Mouse (Mus musculus) CH12.LX (cell line): Measurements from ENCODE around the gene Kcnj11. TPM values are rescaled to one million over a fixed set of nuclear protein-coding genes. Genes with fewer than 3 reads are reported as not detected.

Source experiments
- DNase-seq: peaks from one replicate; pipeline ENCODE4 v3.0.0-alpha.2; 2013; ENCODE audit errors: extremely low read depth
- H3K27ac ChIP-seq: 2 replicates; pipeline ENCODE4 v1.5.1; 2012; ENCODE audit warnings: low read depth, mild to moderate bottlenecking, control low read depth, moderate library complexity; ENCODE audit not compliant: insufficient read depth
- H3K27me3 ChIP-seq: replicated peaks from 2 replicates; pipeline ENCODE3; 2012; ENCODE audit warnings: inconsistent platforms
- H3K36me3 ChIP-seq, 2 experiments: replicated peaks in 1 of 2; 2 replicates each; pipeline versions ENCODE3 to v1.6.1; 2012; ENCODE audit warnings: inconsistent platforms in 1 of 2, low read length in 1 of 2, mild to moderate bottlenecking in 1 of 2, mixed read lengths in 1 of 2, moderate library complexity in 1 of 2; ENCODE audit not compliant: control insufficient read depth in 1 of 2, insufficient read depth in 1 of 2
- H3K4me1 ChIP-seq, 2 experiments: 2 replicates each; pipeline ENCODE4 v1.6.1; 2012; ENCODE audit warnings: inconsistent platforms in 1 of 2, moderate library complexity in 1 of 2; ENCODE audit not compliant: insufficient read depth in 2 of 2, control insufficient read depth in 1 of 2
- H3K4me2 ChIP-seq: 2 replicates; pipeline ENCODE4 v1.6.1; 2012; ENCODE audit warnings: low read depth, mild to moderate bottlenecking, control low read depth; ENCODE audit not compliant: poor library complexity, insufficient read depth, severe bottlenecking
- H3K4me3 ChIP-seq, 3 experiments: fragments of 150-350 bp in 1 of 3; sonication (generic) in 1 of 3; replicated peaks in 1 of 3; 2 replicates each; pipeline versions ENCODE3 to v1.5.1; 2011 to 2012; ENCODE audit warnings: low read depth in 2 of 3, low read length in 2 of 3, mild to moderate bottlenecking in 2 of 3, moderate library complexity in 2 of 3, control low read depth in 1 of 3, improper control_type of control experiment in 1 of 3, inconsistent platforms in 1 of 3, mixed read lengths in 1 of 3; ENCODE audit not compliant: poor library complexity in 1 of 3
- H3K79me2 ChIP-seq: replicated peaks from 2 replicates; pipeline ENCODE4 v1.6.1; 2012; ENCODE audit warnings: mild to moderate bottlenecking, moderate library complexity; ENCODE audit not compliant: control insufficient read depth, poor library complexity, insufficient read depth, severe bottlenecking; ENCODE audit errors: extremely low read depth
- H3K9ac ChIP-seq: 2 replicates; pipeline ENCODE4 v1.6.1; 2012; ENCODE audit warnings: low read depth, mild to moderate bottlenecking, control low read depth, moderate library complexity; ENCODE audit not compliant: insufficient read depth
- H3K9me3 ChIP-seq: replicated peaks from 2 replicates; pipeline ENCODE3; 2012; ENCODE audit warnings: low read length, inconsistent platforms, mixed read lengths
- E2F4 ChIP-seq: IDR thresholded peaks from 2 replicates; pipeline ENCODE4 v1.6.1; 2011; ENCODE audit warnings: low read depth, low read length, improper control_type of control experiment; ENCODE audit not compliant: insufficient replicate concordance
- EP300 ChIP-seq: IDR thresholded peaks from 2 replicates; pipeline ENCODE4 v1.6.1; 2011; ENCODE audit warnings: low read length, improper control_type of control experiment
- ETS1 ChIP-seq: conservative IDR thresholded peaks from 2 replicates; pipeline ENCODE4 v1.6.1; 2012; ENCODE audit warnings: low read depth, mild to moderate bottlenecking, inconsistent platforms, low read length, improper control_type of control experiment, moderate library complexity
- GABPA ChIP-seq: IDR thresholded peaks from 2 replicates; pipeline ENCODE4 v1.6.1; 2012; ENCODE audit warnings: low read depth, low read length, improper control_type of control experiment, inconsistent platforms; ENCODE audit not compliant: insufficient replicate concordance
- HCFC1 ChIP-seq: IDR thresholded peaks from 2 replicates; pipeline ENCODE4 v1.6.1; 2012; ENCODE audit warnings: low read depth, mild to moderate bottlenecking, inconsistent platforms, low read length, improper control_type of control experiment
- JUN ChIP-seq: IDR thresholded peaks from 2 replicates; pipeline ENCODE4 v1.6.1; 2011; ENCODE audit warnings: low read depth, mild to moderate bottlenecking, low read length, improper control_type of control experiment, moderate library complexity; ENCODE audit not compliant: insufficient read depth
- JUND ChIP-seq: conservative IDR thresholded peaks from 2 replicates; pipeline ENCODE4 v1.6.1; 2011; ENCODE audit warnings: low read depth, low read length, improper control_type of control experiment
- MAFK ChIP-seq: IDR thresholded peaks from 2 replicates; pipeline ENCODE4 v1.6.1; 2011; ENCODE audit warnings: low read length, improper control_type of control experiment; ENCODE audit not compliant: insufficient replicate concordance
- MAX ChIP-seq: IDR thresholded peaks from 2 replicates; pipeline ENCODE4 v1.6.1; 2011; ENCODE audit warnings: low read length, improper control_type of control experiment
- MEF2A ChIP-seq: IDR thresholded peaks from 2 replicates; pipeline ENCODE4 v1.6.1; 2014; ENCODE audit warnings: low read depth, mild to moderate bottlenecking, inconsistent platforms, low read length, improper control_type of control experiment, borderline replicate concordance
- MXI1 ChIP-seq: IDR thresholded peaks from 2 replicates; pipeline ENCODE4 v1.6.1; 2011; ENCODE audit warnings: mild to moderate bottlenecking, low read depth, low read length, improper control_type of control experiment
- PAX5 ChIP-seq: IDR thresholded peaks from 2 replicates; pipeline ENCODE4 v1.6.1; 2012; ENCODE audit warnings: low read length, inconsistent platforms, mixed read lengths
- POLR2AphosphoS2 ChIP-seq: IDR thresholded peaks from 2 replicates; pipeline ENCODE4 v1.6.1; 2011; ENCODE audit warnings: low read depth, low read length, improper control_type of control experiment
- RAD21 ChIP-seq: IDR thresholded peaks from 2 replicates; pipeline ENCODE4 v1.6.1; 2011; ENCODE audit warnings: low read depth, mild to moderate bottlenecking, low read length, improper control_type of control experiment, moderate library complexity
- SMC3 ChIP-seq: IDR thresholded peaks from 2 replicates; pipeline ENCODE4 v1.6.1; 2011; ENCODE audit warnings: low read depth, low read length, improper control_type of control experiment
- TCF12 ChIP-seq: IDR thresholded peaks from 2 replicates; pipeline ENCODE4 v1.6.1; 2014; ENCODE audit warnings: low read depth, mild to moderate bottlenecking, inconsistent platforms, low read length, improper control_type of control experiment
- UBTF ChIP-seq: IDR thresholded peaks from 2 replicates; pipeline ENCODE4 v1.6.1; 2012; ENCODE audit warnings: low read depth, mild to moderate bottlenecking, inconsistent platforms, low read length, improper control_type of control experiment, moderate library complexity
- USF1 ChIP-seq: IDR thresholded peaks from 2 replicates; pipeline ENCODE4 v1.6.1; 2014; ENCODE audit warnings: low read depth, mild to moderate bottlenecking, inconsistent platforms, low read length, improper control_type of control experiment
- USF2 ChIP-seq: conservative IDR thresholded peaks from 2 replicates; pipeline ENCODE4 v1.6.1; 2011; ENCODE audit warnings: low read depth, low read length, improper control_type of control experiment
- ZC3H11A ChIP-seq: IDR thresholded peaks from 2 replicates; pipeline ENCODE4 v1.6.1; 2012; ENCODE audit warnings: low read depth, mild to moderate bottlenecking, inconsistent platforms, low read length, improper control_type of control experiment
- ZMIZ1 ChIP-seq: IDR thresholded peaks from 2 replicates; pipeline ENCODE4 v1.6.1; 2012; ENCODE audit warnings: low read depth, mild to moderate bottlenecking, inconsistent platforms, low read length, improper control_type of control experiment
- ZNF384 ChIP-seq: IDR thresholded peaks from 2 replicates; pipeline ENCODE4 v1.6.1; 2012; ENCODE audit warnings: low read depth, low read length, improper control_type of control experiment, inconsistent platforms
- dilution Hi-C: fragments of 300-500 bp; cut with MboI; formaldehyde crosslinking; loops from 2 replicates; pipeline ENCODE4 v1.14.3; 2020; ENCODE audit warnings: low sequenced_read_pairs; ENCODE audit not compliant: extremely low pct_unique_long_range_greater_than_20kb, extremely low pct_ligation_motif_present
- in situ Hi-C: fragments of 300-500 bp; cut with MboI; formaldehyde crosslinking; loops from 3 replicates; pipeline ENCODE4 v1.14.3; 2019; ENCODE audit warnings: low sequenced_read_pairs, low pct_ligation_motif_present, low pct_unique_long_range_greater_than_20kb, mixed read lengths
- polyA plus RNA-seq: library from polyadenylated mRNA; unstranded; fragments of >175 nt; gene quantifications from 2 replicates; pipeline ENCODE4 v1.2.1, GENCODE M21; 2012; ENCODE audit warnings: low read depth; ENCODE audit not compliant: insufficient read length
- total RNA-seq, 2 experiments: library from RNA; depleted of rRNA; stranded (reverse); fragments of 300-350 nt in 1 of 2; fragments of >200 nt in 1 of 2; gene quantifications; 2 replicates each; pipeline ENCODE4 v1.2.3; 2012 to 2014

The Kcnj11 gene
- total and polyA plus RNA-seq, 3 experiments = not detected

DNA sequence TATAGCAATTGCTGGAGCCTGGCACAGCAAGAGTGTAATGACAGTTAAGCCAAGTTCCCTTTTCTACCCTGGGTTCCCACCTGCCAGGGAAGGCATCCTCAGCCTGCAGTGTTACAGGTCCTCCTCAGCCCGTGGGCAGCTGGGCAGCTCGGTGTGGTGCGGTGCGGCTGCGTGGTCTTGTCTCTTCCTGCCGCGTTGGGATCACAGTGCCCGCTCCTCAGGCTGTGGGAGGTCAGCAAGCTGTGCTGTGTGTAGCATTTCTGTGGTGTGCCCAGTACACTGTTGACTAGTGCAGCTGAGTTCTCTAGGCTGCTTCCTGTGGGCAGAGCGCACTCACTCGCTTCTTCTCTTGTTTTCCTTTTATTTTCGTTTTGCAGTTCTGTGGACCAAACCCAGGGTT, 41.7 kb downstream of the Kcnj11 start:
- Histone ChIP-seq H3K4me3 (no peak overlapping the region), H3K36me3 (peaks cover 70 to 94% of the 10 kb centered on the region in 2 experiments)
- DNase-seq = no peak

DNA sequence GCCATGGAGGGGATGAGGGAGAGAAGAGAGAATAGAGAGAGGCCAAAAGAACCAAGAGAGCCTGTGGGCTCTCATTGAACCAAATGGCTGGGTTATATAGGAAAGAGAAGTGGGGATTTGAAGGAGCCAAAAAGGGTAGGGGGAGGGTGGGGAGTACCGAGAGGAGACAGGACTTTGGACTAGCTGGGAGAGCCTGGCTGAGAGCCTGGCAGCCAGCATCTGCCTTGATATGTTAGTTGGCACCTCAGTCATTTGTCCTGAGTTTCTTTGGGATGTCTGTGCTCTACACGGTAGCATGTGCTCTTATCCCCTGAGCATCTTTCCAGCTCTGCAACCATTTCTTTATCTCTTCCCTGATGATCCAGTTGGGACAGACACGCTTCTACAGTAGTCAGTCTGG, 47.0 kb downstream of the Kcnj11 start:
- no peak overlapping the region for H3K27ac ChIP-seq
- in situ Hi-C loops = no loop called here
- H3K4me1 ChIP-seq = no peaks in the 10 kb centered on the region
- H3K79me2 ChIP-seq = no peaks in the 10 kb centered on the region
- H3K9me3 ChIP-seq = no peaks in the 10 kb centered on the region
- peaks cover 61 to 88% of the 10 kb centered on the region in 2 experiments for H3K36me3 ChIP-seq
- no peak overlapping the region for H3K9ac ChIP-seq
- H3K4me3 ChIP-seq = no peak overlapping the region
- dilution Hi-C loops = no loop called here
- DNase-seq = no peak
- H3K27me3 ChIP-seq = no peaks in the 10 kb centered on the region
- no peak overlapping the region for H3K4me2 ChIP-seq
- TF ChIP-seq USF1 = no peak
- TF ChIP-seq HCFC1 = no peak
- TF ChIP-seq USF2 = no peak
- TF ChIP-seq E2F4 = no peak
- TF ChIP-seq MAX = no peak
- no peak for TF ChIP-seq ZMIZ1

More for the DNA sequence above, 41.7 kb downstream of the Kcnj11 start:
- in situ Hi-C loops = no loop called here
- Histone ChIP-seq H3K9ac (no peak overlapping the region), H3K9me3 (no peaks in the 10 kb centered on the region), H3K4me2 (no peak overlapping the region), H3K27ac (no peak overlapping the region), H3K4me1 (no peaks in the 10 kb centered on the region), H3K27me3 (no peaks in the 10 kb centered on the region), H3K79me2 (no peaks in the 10 kb centered on the region)
- no peak for TF ChIP-seq MAX
- TF ChIP-seq JUN = no peak
- no peak for TF ChIP-seq USF1
- TF ChIP-seq SMC3 = no peak
- no peak for TF ChIP-seq ZNF384
- TF ChIP-seq PAX5 = no peak
- TF ChIP-seq JUND = no peak
- TF ChIP-seq USF2 = no peak
- no peak for TF ChIP-seq ETS1
- TF ChIP-seq ZC3H11A = no peak
- no peak for TF ChIP-seq POLR2AphosphoS2
- TF ChIP-seq MAFK = no peak
- no peak for TF ChIP-seq TCF12
- no peak for TF ChIP-seq MXI1
- TF ChIP-seq MEF2A = no peak
- no peak for TF ChIP-seq RAD21
- no peak for TF ChIP-seq GABPA
- no peak for TF ChIP-seq E2F4
- TF ChIP-seq UBTF = no peak
- TF ChIP-seq EP300 = no peak
- dilution Hi-C loops = no loop called here
